ENCODE assay signal across 9 mouse cellular contexts in the genomic region with DNA sequence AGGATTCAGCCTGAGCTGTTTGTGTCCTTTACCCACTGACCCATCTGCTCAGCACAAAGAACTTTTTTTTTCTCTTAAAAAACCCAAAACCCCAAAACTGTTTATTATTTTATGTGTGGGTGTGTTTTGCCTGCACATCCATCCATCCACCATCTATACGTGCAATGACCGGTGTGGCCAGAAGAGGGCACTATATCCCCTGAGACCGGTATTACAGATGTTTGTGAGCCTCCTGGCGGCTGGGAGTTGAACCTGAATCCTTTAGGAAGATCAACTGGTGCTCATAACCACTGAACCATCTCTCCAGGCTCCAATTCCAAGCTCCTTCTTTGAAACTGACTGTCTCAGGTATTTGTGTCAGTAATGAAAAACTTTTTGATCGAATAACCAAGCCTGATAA. TPM values are rescaled to one million over a fixed set of nuclear protein-coding genes. Genes with fewer than 3 reads are reported as not detected.
A peak's percentile ranks its signal among the peaks of the same experiment; 100 is the strongest.
DNase-seq lines count a peak whose midpoint lies in the region; ATAC-seq and TF ChIP-seq lines count a peak whose summit lies in the region.
"Had no signal": no experiment of that assay in that cellular context is flagged by ENCODE, and none has a peak within 500 bp of the region (broad histone marks: within the 10 kb centered on the region; RNA-seq: fewer than 3 reads in every experiment).

No protein-coding gene starts in this region.

- no peak overlapping the region for H3K9ac ChIP-seq in heart, postnatal 0 days (replicated peaks; ENCODE audit: low read depth, low read length)
- H3K9ac ChIP-seq: limb, embryonic 13.5 days had no signal

- no peak overlapping the region for H3K27ac ChIP-seq in cerebellum, adult 2 months (ENCODE audit: insufficient read depth, low read length)
- H3K27ac ChIP-seq in heart, postnatal 0 days (ENCODE audit: low read depth): no peak overlapping the region
- H3K27ac ChIP-seq: limb, embryonic 13.5 days had no signal

- TF ChIP-seq POLR2A in cerebellum, adult 2 months (IDR thresholded peaks at IDR 0.05; ENCODE audit: borderline replicate concordance, insufficient read depth, low read length): no peak

- DNase-seq in cerebellum, adult 2 months: peak in 1 of 2 experiments; percentile 29
- no peak for DNase-seq in cerebellum, adult 11-12 months
- peak; percentile 8 for DNase-seq in MN1 (ENCODE audit: low spot score)
- DNase-seq in embryo, embryonic 10 days (ENCODE audit: low spot score): peak; percentile 79
- DNase-seq in heart, postnatal 0 days (ENCODE audit: low spot score): peak; percentile 68
- peak; percentile 29 for DNase-seq in layer of hippocampus, adult 9-11 months
- DNase-seq in lung, postnatal 36 days: peak; percentile 96
- peak; percentile 64 to 84 for DNase-seq in spleen, postnatal 10 days (ENCODE audit: low spot score in 2 of 2)

- no peak overlapping the region for H3K4me3 ChIP-seq in cerebellum, adult 2 months (replicated peaks; ENCODE audit: insufficient read depth, low read depth, low read length)
- no peak overlapping the region for H3K4me3 ChIP-seq in heart, postnatal 0 days (ENCODE audit: low read depth, low read length)
- H3K4me3 ChIP-seq: limb, embryonic 13.5 days had no signal

- no peak for ATAC-seq in heart, postnatal 0 days (ENCODE audit: insufficient read depth, low read depth)

- H3K4me1 ChIP-seq in cerebellum, adult 2 months (ENCODE audit: control insufficient read depth, insufficient read depth, low read length): no peaks in the 10 kb centered on the region
- H3K4me1 ChIP-seq in heart, postnatal 0 days (ENCODE audit: control insufficient read depth, insufficient read depth): no peaks in the 10 kb centered on the region
- H3K4me1 ChIP-seq: limb, embryonic 13.5 days had no signal

- no peak for TF ChIP-seq EP300 in heart, postnatal 0 days (IDR thresholded peaks at IDR 0.05; ENCODE audit: low read depth)

- no peak overlapping the region for H3K4me2 ChIP-seq in heart, postnatal 0 days (ENCODE audit: low read depth, low read length)
- H3K4me2 ChIP-seq: limb, embryonic 13.5 days had no signal

- no peaks in the 10 kb centered on the region for H3K36me3 ChIP-seq in heart, postnatal 0 days (replicated peaks; ENCODE audit: control insufficient read depth, insufficient read depth, low read length)
- H3K36me3 ChIP-seq: limb, embryonic 13.5 days had no signal

- no peaks in the 10 kb centered on the region for H3K9me3 ChIP-seq in heart, postnatal 0 days (replicated peaks; ENCODE audit: control insufficient read depth, low read length)
- H3K9me3 ChIP-seq: limb, embryonic 13.5 days had no signal

- WGBS in cerebellum, adult 2 months: 21% methylated on average over 5 of the region's 5 CpGs
- 17% methylated on average over 5 of the region's 5 CpGs for WGBS in heart, postnatal 0 days

- H3K27me3 ChIP-seq in cerebellum, adult 2 months (ENCODE audit: control insufficient read depth, insufficient read depth, low read length): no peaks in the 10 kb centered on the region
- H3K27me3 ChIP-seq in heart, postnatal 0 days (ENCODE audit: control insufficient read depth, insufficient read depth, low read length): no peaks in the 10 kb centered on the region
- H3K27me3 ChIP-seq: limb, embryonic 13.5 days had no signal

- peak; percentile 58; the same call in 1 of the 2 replicates for TF ChIP-seq CTCF in cerebellum, adult 2 months (IDR thresholded peaks at IDR 0.05; ENCODE audit: borderline replicate concordance, insufficient read depth, low read depth, low read length)
- peak; percentile 99 for TF ChIP-seq CTCF in heart, postnatal 0 days (IDR thresholded peaks at IDR 0.05; ENCODE audit: low read depth)

RNA-seq across cellular contexts. Expression of a gene that starts 48.0 kb away (rescaled TPM):
- polyA plus RNA-seq in cerebellum, adult 2 months (2012; rRNA removed): 8.5 and 8.7 TPM in 2 replicates
- 19.2 and 27.0 TPM in 2 replicates for total RNA-seq in heart, postnatal 0 days (2014; rRNA removed; ENCODE audit: low replicate concordance)
- polyA plus RNA-seq in heart, postnatal 0 days (2015; fragmentation: Nextera tagmentation; extraction: Ambion mirVana): 5.1 and 5.4 TPM in 2 replicates
